In the genomic region with DNA sequence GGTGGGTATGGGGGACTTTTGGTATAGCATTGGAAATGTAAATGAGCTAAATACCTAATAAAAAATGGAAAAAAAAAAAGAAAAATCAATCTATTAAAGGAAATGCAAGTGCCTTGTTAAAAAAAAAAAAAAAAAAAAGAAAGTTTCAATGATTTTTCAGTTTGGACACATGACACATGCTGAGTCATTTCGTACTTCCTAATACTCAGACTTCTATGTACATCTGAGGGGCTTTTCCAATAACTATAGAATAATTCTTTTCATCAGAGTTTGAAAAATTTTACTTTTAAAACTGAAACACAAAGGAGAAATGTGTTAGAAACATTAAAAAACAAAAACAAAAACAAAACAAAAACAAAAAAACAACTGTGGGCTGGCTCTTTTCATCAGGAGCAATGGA, we compare ENCODE assay signal across 25 mouse cellular contexts.
"Had no signal": no experiment of that assay in that cellular context is flagged by ENCODE, and none has a peak within 500 bp of the region (broad histone marks: within the 10 kb centered on the region; RNA-seq: fewer than 3 reads in every experiment).

No protein-coding gene starts in this region.

- H3K4me2 ChIP-seq: embryonic facial prominence, embryonic 12.5 days; embryonic facial prominence, embryonic 13.5 days; embryonic facial prominence, embryonic 15.5 days; forebrain, embryonic 12.5 days; forebrain, embryonic 13.5 days; forebrain, embryonic 15.5 days had no signal

- H3K4me1 ChIP-seq: embryonic facial prominence, embryonic 10.5 days; embryonic facial prominence, embryonic 12.5 days; embryonic facial prominence, embryonic 13.5 days; embryonic facial prominence, embryonic 15.5 days; forebrain, embryonic 10.5 days; forebrain, embryonic 12.5 days; forebrain, embryonic 13.5 days; forebrain, embryonic 15.5 days had no signal

- H3K9ac ChIP-seq: embryonic facial prominence, embryonic 12.5 days; embryonic facial prominence, embryonic 13.5 days; embryonic facial prominence, embryonic 15.5 days; forebrain, embryonic 12.5 days; forebrain, embryonic 13.5 days; forebrain, embryonic 15.5 days; forebrain, postnatal 0 days had no signal

- H3K36me3 ChIP-seq: embryonic facial prominence, embryonic 10.5 days; embryonic facial prominence, embryonic 12.5 days; embryonic facial prominence, embryonic 13.5 days; embryonic facial prominence, embryonic 15.5 days; forebrain, embryonic 10.5 days; forebrain, embryonic 12.5 days; forebrain, embryonic 15.5 days had no signal

- H3K27me3 ChIP-seq: embryonic facial prominence, embryonic 12.5 days; embryonic facial prominence, embryonic 13.5 days; embryonic facial prominence, embryonic 15.5 days; forebrain, embryonic 12.5 days; forebrain, embryonic 13.5 days; forebrain, embryonic 15.5 days had no signal

- H3K27ac ChIP-seq: embryonic facial prominence, embryonic 10.5 days; embryonic facial prominence, embryonic 12.5 days; embryonic facial prominence, embryonic 13.5 days; embryonic facial prominence, embryonic 15.5 days; forebrain, embryonic 10.5 days; forebrain, embryonic 12.5 days; forebrain, embryonic 13.5 days; forebrain, embryonic 15.5 days; gastrocnemius, adult 2 months; heart, adult 2 months had no signal

- DNase-seq: cerebellum, adult 9-11 months; cerebellum, postnatal 10 days; cerebellum, postnatal 14 days; cerebellum, postnatal 25 days; cerebellum, postnatal 36 days; embryo, embryonic 11 days; forebrain, postnatal 0 days; gastrocnemius, adult 2 months; gastrocnemius, postnatal 10 days; gastrocnemius, postnatal 14 days; gastrocnemius, postnatal 25 days; gastrocnemius, postnatal 36 days; heart, adult 18-20 months; heart, adult 2 months had no signal

- ATAC-seq: forebrain, embryonic 13.5 days; forebrain, embryonic 14.5 days; forebrain, embryonic 15.5 days; forebrain, embryonic 16.5 days; forebrain, postnatal 0 days had no signal

- H3K9me3 ChIP-seq: embryonic facial prominence, embryonic 10.5 days; embryonic facial prominence, embryonic 12.5 days; embryonic facial prominence, embryonic 13.5 days; embryonic facial prominence, embryonic 15.5 days; forebrain, embryonic 10.5 days; forebrain, embryonic 12.5 days; forebrain, embryonic 13.5 days; forebrain, embryonic 15.5 days had no signal

- H3K4me3 ChIP-seq: embryonic facial prominence, embryonic 10.5 days; embryonic facial prominence, embryonic 12.5 days; embryonic facial prominence, embryonic 13.5 days; embryonic facial prominence, embryonic 15.5 days; erythroblast, embryonic 14.5 days; forebrain, embryonic 10.5 days; forebrain, embryonic 12.5 days; forebrain, embryonic 13.5 days; forebrain, embryonic 15.5 days; gastrocnemius, adult 2 months; heart, adult 2 months had no signal
